Mouse (Mus musculus) kidney, adult 2 months (tissue): ENCODE measurements around the gene Tmeff1.

Experiments used
- CTCF ChIP-seq: fragments of 200-500 bp; conservative IDR thresholded peaks from 2 replicates; pipeline ENCODE4 v1.5.1; 2011; ENCODE audit warnings: low read depth, mild to moderate bottlenecking, control low read depth, low read length, moderate library complexity, mixed read lengths; ENCODE audit not compliant: insufficient read depth, insufficient read length
- POLR2A ChIP-seq: fragments of 200-500 bp; IDR thresholded peaks from one replicate; pipeline ENCODE4 v1.6.1; 2011; ENCODE audit warnings: low read depth, low read length, control low read depth

DNA sequence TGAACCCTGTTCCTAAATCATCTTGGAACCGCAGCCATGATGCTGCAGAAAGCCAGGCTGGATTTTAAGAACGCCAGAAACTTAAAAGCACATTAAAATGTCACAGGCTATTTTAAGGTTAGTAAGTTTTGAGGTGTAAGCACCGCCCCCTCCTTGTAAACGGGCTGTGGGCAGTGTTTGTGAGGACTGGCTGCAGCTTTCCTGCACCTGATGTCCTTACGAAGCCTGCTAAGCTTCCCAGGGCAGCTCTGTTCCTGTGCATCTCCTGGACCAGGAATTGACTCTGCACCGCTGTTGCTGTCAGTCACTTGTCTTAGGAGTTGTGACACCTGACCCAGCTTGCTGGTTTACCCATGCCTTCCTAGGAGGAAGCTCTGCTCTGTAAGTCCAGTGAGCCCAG is 103.2 kb downstream of the Tmeff1 start:
- TF ChIP-seq CTCF, result no peak
- TF ChIP-seq POLR2A, result no peak
